Mouse (Mus musculus) kidney, embryonic 16.5 days (tissue): ENCODE results near the gene Odf2l. TPM values are rescaled to one million over a fixed set of nuclear protein-coding genes. Genes with fewer than 3 reads are reported as not detected.

Experiments used
- ATAC-seq: fragments of 200-750 bp; cut with Nextera tagmentation; 2 replicates; pipeline ENCODE4 v1.8.0; 2017; ENCODE audit warnings: moderate TSS enrichment; ENCODE audit not compliant: low FRiP score, low TSS enrichment
- H3K27ac ChIP-seq: fragments of 300-500 bp; sonication (generic); 2 replicates; pipeline ENCODE4 v1.5.1; 2014; ENCODE audit warnings: low read length
- H3K27me3 ChIP-seq: fragments of 300-500 bp; sonication (generic); 2 replicates; pipeline ENCODE4 v1.6.1; 2014; ENCODE audit warnings: low read length, control low read depth, mixed read lengths; ENCODE audit not compliant: insufficient read depth
- H3K36me3 ChIP-seq: fragments of 300-500 bp; sonication (generic); 2 replicates; pipeline ENCODE4 v1.6.1; 2014; ENCODE audit warnings: low read length, control low read depth, mixed read lengths; ENCODE audit not compliant: insufficient read depth
- H3K4me1 ChIP-seq: fragments of 300-500 bp; sonication (generic); 2 replicates; pipeline ENCODE4 v1.6.1; 2014; ENCODE audit warnings: low read length, control low read depth, mixed read lengths; ENCODE audit not compliant: insufficient read depth
- H3K4me2 ChIP-seq: fragments of 300-500 bp; sonication (generic); replicated peaks from 2 replicates; pipeline ENCODE4 v1.6.1; 2014; ENCODE audit warnings: low read depth, low read length
- H3K4me3 ChIP-seq: fragments of 300-500 bp; sonication (generic); 2 replicates; pipeline ENCODE4 v1.5.1; 2014; ENCODE audit warnings: mild to moderate bottlenecking, low read length
- H3K9ac ChIP-seq: fragments of 300-500 bp; sonication (generic); replicated peaks from 2 replicates; pipeline ENCODE4 v1.6.1; 2014; ENCODE audit warnings: low read length
- H3K9me3 ChIP-seq: fragments of 300-500 bp; sonication (generic); 2 replicates; pipeline ENCODE4 v1.6.1; 2016; ENCODE audit warnings: low read length, control low read depth
- WGBS: fragments of 180-500 bp; shearing (Covaris S2); extraction: QIAGEN DNeasy Blood & Tissue Kit; methylation state at CpG from one replicate; pipeline ENCODE4 v1.1.7; 2014; 5-methylcytosine and 5-hydroxymethylcytosine counted together
- polyA plus RNA-seq: library from polyadenylated mRNA; unstranded; fragments of >200 nt; fragmentation: Nextera tagmentation; extraction: Ambion mirVana; gene quantifications from 2 replicates; pipeline ENCODE4 v1.2.1, GENCODE M21; 2015

The Odf2l gene
- polyA plus RNA-seq, 1 experiment from 2014 or later = 18.1 TPM

DNA sequence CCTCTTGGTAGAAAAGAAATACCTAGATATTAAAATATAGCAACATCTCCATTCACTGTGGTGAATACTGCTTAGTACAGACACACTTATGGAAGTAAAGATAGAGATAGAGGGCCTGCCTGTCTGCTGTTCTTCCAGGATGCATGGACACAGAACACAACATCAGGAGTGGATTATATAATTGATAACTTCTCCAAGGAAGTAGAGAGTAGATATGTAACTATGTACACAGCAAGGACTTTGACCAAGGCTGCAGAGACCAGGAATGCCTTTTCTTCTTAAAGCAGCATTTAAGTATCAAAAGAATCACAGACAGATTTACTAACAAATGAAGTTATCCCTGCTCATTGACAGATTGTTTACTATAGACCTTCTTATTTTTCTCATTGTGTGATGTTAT, 66.3 kb downstream of the Odf2l start:
- H3K4me2 ChIP-seq = no peak overlapping the region
- no peak overlapping the region for H3K4me3 ChIP-seq
- no peak overlapping the region for H3K27ac ChIP-seq
- no peak for ATAC-seq
- no peaks in the 10 kb centered on the region for H3K4me1 ChIP-seq
- no peaks in the 10 kb centered on the region for H3K27me3 ChIP-seq
- H3K9me3 ChIP-seq = peaks cover 4% of the 10 kb centered on the region; the same call in 1 of the 2 replicates
- H3K36me3 ChIP-seq = no peaks in the 10 kb centered on the region
- no peak overlapping the region for H3K9ac ChIP-seq

DNA sequence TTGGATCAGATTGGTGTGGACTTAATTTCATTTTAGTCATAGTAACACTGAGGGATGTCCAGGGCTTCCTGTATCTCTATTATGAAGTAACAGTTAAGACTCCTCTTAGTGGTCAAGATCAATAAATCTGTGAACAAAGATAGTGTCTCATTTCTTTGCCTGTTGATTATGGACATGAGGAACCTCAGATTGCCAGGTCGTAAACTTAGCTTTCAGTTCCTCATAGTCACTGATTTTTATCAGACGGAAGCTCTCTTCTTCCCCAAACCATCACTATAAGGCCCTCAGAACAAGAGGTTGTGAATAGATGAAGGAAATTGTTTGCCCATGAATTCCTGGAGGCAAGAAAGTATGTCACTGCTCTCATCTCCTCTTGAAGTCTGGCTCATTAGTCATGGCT, 73.6 kb downstream of the Odf2l start:
- H3K27ac ChIP-seq = no peak overlapping the region
- H3K9me3 ChIP-seq = no peaks in the 10 kb centered on the region
- 78% methylated on average over 2 of the region's 2 CpGs for WGBS
- H3K36me3 ChIP-seq = no peaks in the 10 kb centered on the region
- no peaks in the 10 kb centered on the region for H3K4me1 ChIP-seq
- H3K27me3 ChIP-seq = no peaks in the 10 kb centered on the region
- no peak for ATAC-seq
- no peak overlapping the region for H3K9ac ChIP-seq
- H3K4me3 ChIP-seq = no peak overlapping the region
- no peak overlapping the region for H3K4me2 ChIP-seq

DNA sequence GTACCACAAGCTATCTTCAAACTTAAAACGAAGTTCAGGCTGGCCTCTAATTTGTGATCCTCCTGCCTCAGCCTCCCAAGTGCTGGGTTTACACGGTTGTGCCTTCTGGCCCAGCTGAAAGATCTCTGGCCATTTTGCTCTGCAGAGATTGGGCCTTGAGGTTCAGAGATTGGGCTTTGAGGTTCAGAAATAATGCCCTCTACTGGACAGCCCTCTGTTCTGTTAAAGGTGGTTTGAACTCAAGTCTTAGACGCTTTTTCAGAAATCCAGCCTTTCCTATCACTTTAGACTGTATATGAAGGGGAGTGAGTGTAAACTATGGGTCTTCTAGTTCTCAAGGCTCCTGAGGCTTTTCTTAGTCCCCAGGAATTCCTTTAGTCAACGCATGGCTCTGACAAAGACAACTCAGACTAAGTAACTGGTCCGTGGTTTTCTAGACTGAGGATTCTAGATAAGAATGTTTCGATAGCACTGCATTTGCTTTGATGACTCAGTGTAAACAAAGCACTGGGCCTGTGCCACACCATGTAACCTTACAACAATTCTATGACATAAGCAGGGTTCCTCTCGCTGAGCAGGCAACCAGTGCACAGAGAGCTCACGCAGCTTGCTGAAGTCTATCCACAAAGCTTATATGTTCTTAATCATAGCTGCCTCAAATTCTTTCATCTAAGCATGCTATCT, 77.0 kb downstream of the Odf2l start:
- no peaks in the 10 kb centered on the region for H3K36me3 ChIP-seq
- no peak for ATAC-seq
- no peak overlapping the region for H3K4me2 ChIP-seq
- no peak overlapping the region for H3K27ac ChIP-seq
- no peaks in the 10 kb centered on the region for H3K4me1 ChIP-seq
- no peaks in the 10 kb centered on the region for H3K9me3 ChIP-seq
- no peak overlapping the region for H3K4me3 ChIP-seq
- no peak overlapping the region for H3K9ac ChIP-seq
- WGBS = 80% methylated on average over 8 of the region's 8 CpGs
- no peaks in the 10 kb centered on the region for H3K27me3 ChIP-seq

DNA sequence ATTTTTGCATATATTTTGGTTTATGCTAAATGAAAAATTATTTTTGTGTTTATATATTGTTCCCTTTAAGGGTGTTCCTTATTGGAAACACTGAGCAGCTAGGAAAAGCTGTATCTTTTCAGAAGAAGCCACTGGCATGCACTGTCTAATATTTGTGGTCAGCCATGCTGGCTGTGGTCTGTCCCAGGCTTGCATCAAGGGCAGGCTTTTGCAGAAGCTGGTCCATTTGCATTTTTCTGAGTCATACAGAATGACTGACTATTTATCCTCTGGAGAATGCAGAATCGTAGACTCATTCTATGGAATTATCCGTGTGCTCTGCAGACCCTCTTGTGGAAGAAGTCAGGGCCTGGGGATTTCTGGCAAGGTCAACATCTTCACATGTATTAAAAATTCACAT, 79.7 kb downstream of the Odf2l start:
- H3K27ac ChIP-seq = no peak overlapping the region
- H3K36me3 ChIP-seq = no peaks in the 10 kb centered on the region
- H3K4me2 ChIP-seq = no peak overlapping the region
- H3K27me3 ChIP-seq = no peaks in the 10 kb centered on the region
- H3K4me3 ChIP-seq = no peak overlapping the region
- H3K9me3 ChIP-seq = no peaks in the 10 kb centered on the region
- no peaks in the 10 kb centered on the region for H3K4me1 ChIP-seq
- no peak for ATAC-seq
- no peak overlapping the region for H3K9ac ChIP-seq
- WGBS = 90% methylated on average over 2 of the region's 2 CpGs

Other genes starting within 250 kb of the Odf2l start
- not detected in 2 replicates for gene Clca4b, start 186.1 kb upstream of the Odf2l start, polyA plus RNA-seq
- gene Clca4a, start 143.5 kb upstream of the Odf2l start, polyA plus RNA-seq = not detected in 2 replicates
- 0.09 and 0.20 TPM in 2 replicates for gene Clca1, start 85.8 kb upstream of the Odf2l start, polyA plus RNA-seq
- gene Clca2, start 19.1 kb upstream of the Odf2l start, polyA plus RNA-seq = 0.25 and 0.41 TPM in 2 replicates
- gene Col24a1, start 173.9 kb downstream of the Odf2l start, polyA plus RNA-seq = 1.8 and 2.1 TPM in 2 replicates